Mouse (Mus musculus) left cerebral cortex, adult 8-10 months (tissue): ENCODE data around the gene Ptpn21. TPM values are rescaled to one million over a fixed set of nuclear protein-coding genes. Genes with fewer than 3 reads are reported as not detected.

Experiments
- DNase-seq, 2 experiments: peaks; one replicate each; pipeline ENCODE4 v3.0.0; 2022; ENCODE audit warnings: low spot score in 2 of 2
- total RNA-seq, 4 experiments: library from RNA; stranded (reverse); gene quantifications; 2 replicates each; pipeline ENCODE4 v1.2.4; 2022

Gene Ptpn21
- total RNA-seq, 4 experiments from 2014 or later: 8.3 to 10.9 (median 9.9) TPM

DNA sequence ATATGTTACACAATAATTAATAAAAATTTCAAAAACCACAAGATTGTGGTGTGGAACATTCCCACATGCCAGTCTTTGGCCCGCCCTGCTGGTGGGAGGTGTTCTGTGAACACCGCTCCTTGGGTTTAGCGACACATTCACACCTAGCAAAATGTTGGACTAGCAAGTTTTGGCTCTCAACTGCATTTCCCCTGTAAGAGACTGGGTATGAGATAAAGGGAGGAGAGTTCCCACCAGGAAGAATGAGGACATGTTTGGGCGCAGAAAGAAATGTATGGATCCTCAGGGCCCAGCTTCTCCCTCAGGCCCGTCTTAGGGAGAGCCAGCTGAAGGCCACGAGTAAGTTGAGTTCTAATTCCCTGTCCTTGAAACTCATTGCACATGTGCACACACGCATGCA is 74.6 kb downstream of the Ptpn21 start:
- DNase-seq: no peak

DNA sequence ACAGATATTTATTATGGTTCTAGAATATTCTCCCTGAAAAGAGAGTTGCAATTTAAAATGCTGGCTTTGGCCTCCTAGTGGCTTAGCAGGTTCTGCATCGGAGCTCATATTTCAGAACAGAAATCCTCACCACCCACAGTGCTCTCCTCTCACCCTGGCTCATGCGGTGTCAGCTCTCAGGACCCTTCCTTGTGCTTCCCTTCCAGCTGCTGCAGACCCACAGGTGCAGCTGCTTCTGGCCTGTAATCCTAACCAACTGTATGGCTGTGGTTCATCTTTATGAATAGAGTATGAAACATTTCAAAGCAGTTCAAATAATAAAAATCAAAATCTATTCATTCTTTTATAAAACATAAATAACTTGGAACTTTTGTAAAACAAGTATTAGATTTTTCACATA is 80.3 kb downstream of the Ptpn21 start:
- DNase-seq: no peak

DNA sequence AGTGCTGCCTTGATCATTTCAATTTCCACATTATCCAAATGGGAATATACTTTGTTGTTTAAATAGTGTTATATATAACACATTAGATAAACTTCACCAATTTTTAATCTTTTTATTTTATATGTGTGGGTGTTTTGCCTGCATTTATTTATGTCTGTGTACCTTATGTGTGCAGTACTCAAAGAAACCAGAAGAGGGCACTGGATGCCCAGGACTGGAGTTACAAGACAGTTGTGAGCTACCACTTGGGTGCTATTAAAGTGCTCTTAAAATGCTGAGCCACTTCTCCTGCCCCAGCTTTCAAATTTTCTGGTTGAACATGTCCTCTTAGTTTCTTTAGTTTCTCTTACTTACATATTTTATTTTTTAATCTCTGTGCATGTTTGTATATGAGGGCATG is 92.4 kb downstream of the Ptpn21 start:
- no peak for DNase-seq

DNA sequence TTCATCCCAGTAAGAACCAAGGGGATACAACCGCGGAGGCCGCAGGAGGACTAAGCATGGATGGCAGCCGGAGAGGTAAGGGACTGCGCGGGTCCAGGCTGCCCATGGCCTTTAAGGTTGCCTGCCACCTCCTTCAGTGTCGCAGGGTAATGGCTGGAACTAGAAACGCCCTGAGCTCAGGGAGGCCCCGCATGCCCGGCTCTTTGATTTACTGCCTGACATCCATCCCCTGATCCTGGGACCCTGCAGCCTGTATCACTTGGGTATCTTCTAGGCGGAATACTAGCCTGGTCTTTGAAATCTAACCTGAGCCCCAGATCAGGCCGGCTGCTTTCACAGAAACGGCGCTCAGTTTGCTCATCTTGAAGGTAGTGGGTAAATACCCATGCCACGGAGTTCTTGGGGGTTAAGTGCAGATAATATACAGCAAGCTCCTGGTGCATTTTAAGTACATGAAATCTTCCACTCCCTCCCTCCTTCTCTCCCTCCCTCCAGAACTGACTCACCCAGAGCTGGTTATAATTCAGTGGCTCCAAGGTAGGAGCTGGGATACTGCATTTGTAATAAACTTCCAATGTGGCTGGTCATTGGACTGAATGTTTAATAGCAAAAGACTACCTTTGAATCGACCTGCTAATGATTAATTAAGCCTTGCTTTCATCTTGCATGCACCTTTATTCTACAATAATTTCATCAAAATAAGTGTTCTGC is 108.8 kb downstream of the Ptpn21 start:
- DNase-seq: no peak

DNA sequence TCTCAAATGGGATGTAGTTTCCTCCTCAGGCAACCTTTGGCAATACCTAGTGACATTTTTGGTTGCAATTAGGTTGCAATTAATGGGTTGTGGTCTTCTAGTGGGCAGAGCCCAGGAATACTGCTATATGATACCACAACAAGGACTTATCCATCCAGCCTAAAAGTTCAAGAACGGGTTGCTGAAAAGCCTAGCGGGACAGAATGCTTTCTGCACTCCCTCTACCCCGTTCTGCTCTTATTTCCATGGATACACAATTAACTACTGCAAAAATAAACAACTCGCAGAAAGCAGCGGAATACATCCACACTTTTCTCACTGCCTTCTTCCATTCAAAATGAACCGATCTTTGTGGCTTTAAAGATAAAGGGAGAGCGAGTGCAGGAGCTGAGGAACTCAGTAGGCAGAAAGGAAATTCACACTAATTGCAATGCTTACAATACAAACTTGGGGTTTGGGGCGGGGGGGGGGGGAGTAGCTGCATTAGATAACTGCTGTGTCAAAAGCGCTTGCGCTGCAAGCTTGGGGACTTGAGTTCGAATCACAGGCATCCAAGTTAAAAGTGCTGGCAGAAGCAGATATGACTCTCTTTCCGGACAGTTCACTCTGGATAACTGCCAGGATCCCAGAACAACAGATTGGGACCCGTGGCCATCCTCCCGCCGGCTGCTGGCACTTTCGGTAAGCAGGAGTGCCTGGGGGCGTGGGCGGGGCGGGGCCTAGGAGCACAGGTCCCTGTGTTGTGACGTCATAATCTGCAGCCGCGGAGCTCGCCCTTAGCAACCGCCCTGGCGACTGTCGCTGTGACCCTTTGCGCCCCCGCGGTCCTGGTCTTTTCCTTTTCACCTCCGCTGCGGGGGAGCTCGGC is 109.6 kb downstream of the Ptpn21 start, which contains the start of gene Spata7:
TSS of gene Spata7 (plus strand) at position 766 of the 868 bp plus-strand sequence.
- DNase-seq: peak; percentile 79 to 89

Other genes with a start within 250 kb of the Ptpn21 start
- gene Kcnk10, start 159.1 kb downstream of the Ptpn21 start, total RNA-seq: 10 to 100 TPM; 11.5 to 15.2 (median 13.4) TPM
- gene Spata7, start 109.2 kb downstream of the Ptpn21 start, total RNA-seq: 10 to 100 TPM; 34.7 to 37.3 (median 35.5) TPM
- gene Zc3h14, start 9.6 kb upstream of the Ptpn21 start, total RNA-seq: 100 to 1,000 TPM; 100 to 108 (median 104) TPM
- gene Eml5, start 164.1 kb upstream of the Ptpn21 start, total RNA-seq: 10 to 100 TPM; 61.4 to 70.2 (median 66.7) TPM
- 10 to 100 TPM; 36.2 to 50.8 (median 38.4) TPM for gene Ttc8, start 183.2 kb upstream of the Ptpn21 start, total RNA-seq